Mouse (Mus musculus) layer of hippocampus, adult 18-20 months (tissue): ENCODE measurements at regions not wholly inside any gene's neighbourhood (a gene's known extent, or its start where the extent isn't known, plus 50 kb on each side); places are given as distances from the start of the nearest gene placed in this dataset.

ENCODE experiments used
- DNase-seq, 2 experiments: peaks; one replicate each; pipeline ENCODE4 v3.0.0; 2022; ENCODE audit warnings: low spot score in 2 of 2

DNA sequence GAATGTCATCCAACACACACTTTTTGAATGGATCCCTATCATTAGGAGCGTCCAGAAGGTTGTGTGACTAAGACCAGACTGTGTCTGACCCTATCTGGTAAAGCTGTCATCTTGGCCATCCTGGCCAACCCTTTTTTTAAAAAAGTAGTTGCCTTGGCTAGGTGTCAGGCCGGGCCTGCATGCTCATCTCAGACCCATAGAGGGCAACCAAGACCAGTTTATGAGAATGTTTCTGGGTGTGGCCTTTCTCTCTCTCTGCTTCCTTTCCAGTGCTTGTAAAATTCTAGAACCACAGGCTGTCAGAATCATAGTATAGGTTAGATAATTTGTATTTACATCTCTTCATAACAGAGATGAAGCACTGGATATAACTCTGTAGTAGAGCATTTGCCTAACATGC, 62.8 kb upstream of the Las1l start:
- DNase-seq: peak; percentile 10 to 60

DNA sequence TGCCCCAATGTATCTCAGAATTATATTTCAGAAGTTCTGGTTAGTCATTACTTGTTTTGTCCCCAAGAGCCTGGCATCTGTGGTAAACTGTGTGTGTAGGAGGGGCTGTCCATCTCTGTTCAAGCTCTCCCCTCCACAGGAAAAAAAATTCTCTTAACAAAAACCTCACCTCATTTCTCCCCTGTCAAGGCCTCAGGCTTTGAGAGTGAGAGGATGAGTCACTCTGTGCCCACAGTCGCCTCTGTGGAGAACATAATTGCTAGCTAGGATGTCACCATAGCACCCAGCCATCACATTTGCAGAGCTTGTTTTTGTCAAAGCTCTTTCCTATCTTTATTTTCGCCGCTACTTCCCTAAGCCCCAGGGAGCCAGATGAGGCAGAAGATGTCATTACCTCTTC, 63.6 kb upstream of the Las1l start:
- peak in 1 of 2 experiments; percentile 8 for DNase-seq

DNA sequence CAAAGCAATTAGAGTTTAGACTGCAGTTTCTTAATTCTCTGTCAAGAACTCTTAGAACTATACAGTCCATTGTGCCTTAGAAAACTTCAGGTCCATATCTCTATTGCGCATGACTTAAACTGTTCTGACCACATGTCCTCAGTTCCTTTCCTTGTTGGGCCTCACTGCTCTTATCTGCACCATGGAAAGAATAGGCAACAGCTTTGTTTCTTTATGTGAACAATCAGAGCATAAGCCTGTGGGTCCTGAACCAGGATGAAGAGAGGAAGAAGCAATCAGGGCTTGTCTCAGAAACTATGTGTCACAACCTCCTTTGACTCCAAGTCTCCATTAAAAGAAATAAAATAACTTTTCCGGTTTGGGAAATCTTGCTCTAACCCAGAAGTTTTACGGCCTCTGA, 68.6 kb upstream of the Las1l start:
- DNase-seq: no peak

GRCm38 (mm10) chrX:96025876-96026275, 69.1 kb upstream of the Las1l start:
- no peak for DNase-seq

DNA sequence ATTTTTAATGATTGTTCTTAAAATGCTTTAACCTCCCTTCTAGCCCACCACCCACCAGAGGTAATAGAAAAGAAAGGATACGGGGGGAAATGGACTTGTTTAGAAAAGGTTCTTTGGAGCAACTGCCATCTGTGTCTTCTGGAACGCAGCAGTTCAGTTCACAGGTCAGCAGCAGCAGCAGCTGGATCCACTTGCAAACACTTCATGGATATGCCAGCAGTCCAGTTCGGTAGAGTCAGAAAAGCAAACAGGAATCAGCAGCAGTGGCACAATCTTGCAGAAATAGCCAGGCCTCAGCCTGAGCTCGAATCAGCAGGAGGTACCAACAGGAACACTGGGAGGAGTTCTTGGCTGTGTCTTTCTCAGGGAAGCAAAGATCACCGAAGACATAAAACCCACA, 64.3 kb upstream of the Msn start:
- DNase-seq: no peak

GRCm38 (mm10) chrX:96035307-96035706, 60.5 kb upstream of the Msn start:
- DNase-seq: no peak

GRCm38 (mm10) chrX:96042193-96042592, 53.6 kb upstream of the Msn start:
- no peak for DNase-seq
